ENCODE assay signal across 16 mouse cellular contexts in genomic region chr14:49300326-49300725, GRCm38 (mm10). TPM values are rescaled to one million over a fixed set of nuclear protein-coding genes. Genes with fewer than 3 reads are reported as not detected.
"Had no signal": no experiment of that assay in that cellular context is flagged by ENCODE, and none has a peak within 500 bp of the region (broad histone marks: within the 10 kb centered on the region; RNA-seq: fewer than 3 reads in every experiment).

No protein-coding gene starts in this region.

- H3K9me3 ChIP-seq: intestine, embryonic 15.5 days; limb, embryonic 12.5 days; liver, embryonic 13.5 days; lung, embryonic 15.5 days; midbrain, embryonic 13.5 days had no signal

- ATAC-seq: liver, postnatal 0 days had no signal

- H3K4me1 ChIP-seq: intestine, embryonic 15.5 days; limb, embryonic 12.5 days; liver, embryonic 13.5 days; lung, embryonic 15.5 days; midbrain, embryonic 13.5 days had no signal

- H3K9ac ChIP-seq: intestine, embryonic 15.5 days; limb, embryonic 12.5 days; liver, embryonic 13.5 days; liver, postnatal 0 days; lung, embryonic 15.5 days; midbrain, embryonic 13.5 days had no signal

- H3K27ac ChIP-seq: intestine, embryonic 15.5 days; left cerebral cortex, adult 2 months; limb, embryonic 12.5 days; liver, embryonic 13.5 days; lung, embryonic 15.5 days; macrophage; midbrain, embryonic 13.5 days had no signal

- H3K27me3 ChIP-seq: intestine, embryonic 15.5 days; limb, embryonic 12.5 days; liver, embryonic 13.5 days; lung, embryonic 15.5 days; midbrain, embryonic 13.5 days had no signal

- H3K36me3 ChIP-seq: intestine, embryonic 15.5 days; limb, embryonic 12.5 days; liver, embryonic 13.5 days; lung, embryonic 15.5 days; midbrain, embryonic 13.5 days had no signal

- DNase-seq: liver; liver, embryonic 13.5 days; liver, postnatal 0 days; lung, postnatal 14 days; right cerebral cortex, postnatal 14 days; thymus, adult 18-20 months; thymus, postnatal 14 days had no signal

- H3K4me2 ChIP-seq: intestine, embryonic 15.5 days; limb, embryonic 12.5 days; liver, embryonic 13.5 days; lung, embryonic 15.5 days; midbrain, embryonic 13.5 days had no signal

- H3K4me3 ChIP-seq: intestine, embryonic 15.5 days; left cerebral cortex, adult 2 months; limb, embryonic 12.5 days; liver, embryonic 13.5 days; lung, embryonic 15.5 days; midbrain, embryonic 13.5 days had no signal

RNA-seq across cellular contexts. Expression of gene ccdc198, which starts 55.1 kb away (rescaled TPM):
- total RNA-seq: layer of hippocampus, postnatal 25 days; left cerebral cortex, adult 2 months; left cerebral cortex, postnatal 25 days; midbrain, postnatal 0 days had no signal
- polyA plus RNA-seq: macrophage; midbrain, postnatal 0 days had no signal
